Mouse (Mus musculus): ENCODE results near the gene Adsl.
"Not testable (repeated sequence)": the region's sequence is repeated elsewhere in the genome, so short reads cannot be mapped to it uniquely, and the experiment has no call there.

Gene Adsl

DNA sequence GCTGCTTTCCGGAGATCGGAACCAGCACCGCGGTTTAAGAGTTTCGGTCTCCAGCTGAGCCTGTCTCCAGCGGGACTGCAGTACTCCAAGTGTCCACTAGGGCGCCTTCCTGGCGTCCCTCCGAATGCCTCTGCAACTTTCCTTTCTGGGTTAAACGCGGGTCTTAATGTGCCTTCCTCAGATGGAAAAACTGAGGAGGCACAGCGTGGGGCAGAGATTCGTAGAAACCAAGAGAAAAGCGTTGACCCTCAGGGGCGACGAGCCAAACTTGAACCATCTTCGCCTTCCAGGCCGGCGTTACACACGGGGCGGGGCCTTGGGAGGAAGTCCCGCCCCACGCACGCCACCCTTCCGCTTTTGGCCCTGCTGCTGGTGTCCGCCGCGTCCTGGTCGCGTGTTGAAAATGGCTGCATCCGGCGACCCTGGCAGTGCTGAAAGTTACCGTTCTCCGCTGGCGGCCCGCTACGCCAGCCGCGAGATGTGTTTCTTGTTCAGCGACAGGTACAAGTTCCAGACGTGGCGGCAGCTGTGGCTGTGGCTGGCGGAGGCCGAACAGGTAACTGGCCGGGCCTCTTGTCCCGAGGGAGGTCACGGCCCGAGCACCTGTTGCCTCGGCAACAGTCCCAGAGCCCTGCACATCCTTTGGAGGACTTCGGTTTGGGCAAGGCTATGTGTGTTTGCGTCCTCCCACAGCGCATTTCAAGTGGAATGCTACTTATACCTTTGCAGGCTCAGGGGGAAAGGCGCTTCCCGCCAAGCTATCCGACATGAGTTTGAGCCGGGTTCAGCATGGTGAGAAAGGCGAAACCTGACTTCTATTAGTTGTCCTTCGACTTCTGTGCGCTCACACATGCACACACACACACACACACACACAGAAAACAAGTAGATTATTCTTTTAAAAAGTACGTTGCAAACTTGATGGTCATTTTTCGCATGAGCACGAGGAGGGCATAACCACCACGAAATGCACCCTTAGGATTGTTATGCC lies at the start of gene Adsl:
Adsl (plus strand) TSS at position 346 of the 991 bp plus-strand sequence.
- DNase-seq (ENCODE audit: low read depth, low spot score), result peak; percentile 88

DNA sequence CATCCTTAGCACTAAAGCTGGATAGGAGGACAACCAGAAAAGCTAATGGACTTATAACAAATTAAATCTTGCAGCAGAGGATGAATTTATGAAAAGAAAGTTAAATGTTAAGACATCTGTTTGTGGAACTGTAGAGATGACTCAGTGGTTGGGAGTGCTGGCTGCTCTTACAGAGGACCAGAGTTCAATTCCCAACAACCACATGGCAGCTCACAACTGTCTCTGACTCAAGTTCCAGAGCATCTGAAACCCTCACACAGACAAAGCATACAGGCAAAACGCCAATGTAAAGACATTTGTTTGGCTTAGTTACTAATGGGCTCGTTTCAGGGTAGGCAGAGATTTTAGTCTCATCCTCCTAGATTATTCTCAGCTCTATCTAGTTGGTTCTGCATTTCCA lies 48.5 kb upstream of the Adsl start:
- no peak for DNase-seq (ENCODE audit: low read depth, low spot score)

DNA sequence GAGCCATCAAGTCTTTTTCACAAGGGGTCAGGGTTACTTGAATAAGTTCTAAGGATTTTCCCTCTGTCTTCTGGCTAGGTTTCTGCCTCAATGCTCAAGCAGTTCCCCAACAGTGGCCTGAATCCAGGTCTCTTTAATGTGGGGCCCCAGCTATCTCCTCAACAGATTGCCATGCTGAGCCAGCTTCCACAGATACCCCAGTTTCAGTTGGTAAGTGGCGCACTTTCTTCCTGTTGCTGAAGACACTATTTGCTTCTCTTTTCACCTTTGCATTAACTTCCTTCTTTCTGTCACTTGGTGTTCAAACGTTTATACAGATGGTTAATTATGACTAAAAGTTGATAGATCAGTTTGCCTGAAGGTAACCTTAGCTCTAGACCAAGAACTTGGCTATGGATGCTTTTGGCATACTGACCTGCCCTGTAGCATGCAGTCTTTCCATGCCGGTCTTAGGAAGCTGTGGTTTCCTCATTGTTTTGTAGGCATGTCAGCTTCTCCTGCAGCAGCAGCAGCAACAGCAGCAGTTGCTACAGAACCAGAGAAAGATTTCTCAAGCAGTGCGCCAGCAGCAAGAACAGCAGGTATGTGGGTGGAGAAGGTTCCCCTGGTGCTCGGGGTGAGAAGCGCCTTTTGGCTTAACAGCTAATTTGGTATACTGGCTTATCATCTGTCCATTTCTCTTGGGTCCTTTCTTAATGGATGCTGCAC lies 46.3 kb upstream of the Adsl start:
- DNase-seq (ENCODE audit: low read depth, low spot score), result no peak

DNA sequence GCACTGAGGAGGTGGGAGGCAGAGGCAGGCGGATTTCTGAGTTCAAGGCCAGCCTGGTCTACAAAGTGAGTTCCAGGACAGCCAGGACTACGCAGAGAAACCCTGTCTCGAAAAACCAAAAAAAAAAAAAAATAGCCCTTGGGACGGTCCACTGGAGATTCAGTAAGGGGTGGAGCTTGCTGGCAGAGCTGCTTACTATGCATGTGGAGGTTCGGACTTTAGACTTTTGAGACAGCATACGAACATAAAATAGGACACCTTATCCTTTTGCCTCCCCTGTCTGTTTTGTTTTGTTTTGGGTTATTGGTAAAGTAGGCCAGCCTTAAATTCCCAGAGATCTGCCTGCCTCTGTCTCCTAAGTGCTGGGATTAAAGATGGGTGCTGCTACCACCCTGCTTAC lies 43.5 kb upstream of the Adsl start:
- not testable (repeated sequence) for DNase-seq (ENCODE audit: low read depth, low spot score)

DNA sequence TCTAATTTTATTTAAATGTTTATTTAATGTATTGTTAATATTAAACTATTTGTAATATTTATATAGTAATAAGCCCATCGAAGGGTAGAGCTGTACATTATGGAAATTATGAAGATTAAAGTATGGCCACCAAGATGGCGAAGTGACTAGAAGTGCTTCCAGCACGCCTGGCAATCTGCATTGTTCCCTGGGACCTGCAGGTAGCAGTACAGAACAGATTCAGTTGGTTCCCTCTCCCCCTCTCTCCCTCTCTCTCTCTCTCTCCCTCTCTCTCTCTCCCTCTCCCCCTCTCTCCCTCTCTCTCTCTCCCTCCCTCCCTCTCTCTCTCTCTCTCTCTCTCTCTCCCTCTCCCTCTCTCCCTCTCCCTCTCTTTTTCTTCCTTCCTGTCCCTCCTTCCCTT lies 38.1 kb upstream of the Adsl start:
- DNase-seq (ENCODE audit: low read depth, low spot score), result no peak

DNA sequence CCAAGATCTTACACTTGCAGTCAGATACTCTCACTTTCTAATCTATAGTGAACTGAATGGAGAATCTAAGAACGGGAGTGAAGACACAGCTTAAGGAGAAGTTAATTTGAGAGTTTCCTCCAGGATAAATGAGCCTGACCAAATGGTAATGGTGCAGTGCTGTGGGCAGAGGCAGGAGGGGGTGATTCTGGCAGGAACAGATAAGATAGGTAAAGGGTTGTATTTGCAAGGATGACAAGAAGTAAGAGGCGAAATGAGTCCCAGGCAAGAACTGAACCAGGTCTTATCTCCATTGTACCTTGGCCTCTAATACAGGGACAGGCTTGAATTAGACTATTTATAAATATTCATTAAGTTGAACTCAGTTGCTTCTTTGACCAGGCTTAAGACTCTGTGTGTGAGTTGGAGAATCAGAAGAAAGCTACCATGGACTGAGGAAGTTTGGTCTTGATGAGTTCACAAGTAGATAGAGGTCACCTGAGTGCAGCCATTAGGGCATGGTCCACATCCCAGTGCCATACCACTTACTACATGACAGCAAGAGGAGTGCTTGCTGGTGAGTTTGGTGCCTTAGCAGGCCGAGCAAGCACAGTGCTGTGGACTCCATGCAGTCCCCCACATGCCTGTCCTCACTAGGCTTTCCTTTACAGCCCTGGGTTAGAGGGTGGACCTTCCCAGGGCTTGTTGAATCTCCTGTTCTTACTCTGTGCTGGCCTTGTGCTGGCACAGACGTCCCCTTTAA lies 37.3 kb upstream of the Adsl start:
- DNase-seq (ENCODE audit: low read depth, low spot score), result no peak

DNA sequence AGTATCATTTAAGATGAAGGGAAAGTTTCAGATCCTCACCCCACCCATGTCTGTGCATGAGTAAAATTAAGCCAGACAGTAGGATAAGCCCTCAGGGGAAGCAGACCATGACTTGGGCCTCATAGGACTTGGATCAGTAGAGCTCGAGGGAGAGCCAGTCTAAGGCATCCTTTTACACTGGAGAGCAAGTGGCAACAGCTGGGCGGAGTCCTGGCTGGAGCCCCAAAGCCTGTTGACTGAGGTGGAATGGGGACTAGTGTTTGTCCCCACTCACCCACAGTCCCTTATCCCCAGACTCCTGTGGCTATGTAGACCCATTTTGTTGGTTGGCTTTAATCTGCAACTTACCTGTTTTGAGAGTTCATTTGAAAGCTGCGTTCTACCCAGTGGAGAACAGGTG lies 36.1 kb upstream of the Adsl start:
- no peak for DNase-seq (ENCODE audit: low read depth, low spot score)

DNA sequence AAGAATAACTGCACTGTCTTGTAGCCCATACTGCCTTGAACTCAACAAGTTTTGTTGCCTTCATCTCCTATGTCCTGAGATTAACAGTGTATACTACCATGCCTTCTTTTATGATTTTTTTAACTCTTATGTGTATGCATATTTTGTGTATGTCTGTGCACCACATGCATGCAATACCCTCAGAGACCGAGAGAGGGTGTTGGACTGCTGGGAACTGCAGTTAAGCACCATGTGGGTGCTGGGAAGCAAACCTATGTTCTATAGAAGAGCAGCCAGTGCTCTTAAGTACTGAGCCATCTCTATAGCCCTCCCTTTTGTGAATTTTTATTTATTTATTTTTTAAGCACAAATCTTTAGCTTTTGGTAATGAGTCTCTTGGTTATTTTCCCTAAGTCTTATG lies 34.5 kb upstream of the Adsl start:
- no peak for DNase-seq (ENCODE audit: low read depth, low spot score)

DNA sequence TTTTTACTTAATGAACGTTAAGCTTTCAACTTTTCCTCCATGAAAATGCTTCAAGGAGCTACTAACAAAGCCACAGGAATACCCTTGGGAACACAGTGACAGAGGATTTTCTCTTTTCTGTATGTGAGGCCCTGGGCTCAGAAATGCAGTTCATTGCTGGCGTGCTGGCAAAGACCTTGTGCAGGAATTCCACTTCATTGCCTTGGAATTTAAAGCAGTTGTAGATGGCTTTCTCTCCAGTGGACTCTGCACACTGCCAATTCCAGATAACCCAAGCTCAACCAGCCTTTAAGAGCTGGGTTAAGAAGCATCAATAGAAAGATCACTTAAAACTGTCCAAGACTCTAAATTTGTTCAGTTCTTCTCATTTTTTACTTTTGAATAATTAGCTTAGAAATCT lies 32.4 kb upstream of the Adsl start:
- no peak for DNase-seq (ENCODE audit: low read depth, low spot score)

DNA sequence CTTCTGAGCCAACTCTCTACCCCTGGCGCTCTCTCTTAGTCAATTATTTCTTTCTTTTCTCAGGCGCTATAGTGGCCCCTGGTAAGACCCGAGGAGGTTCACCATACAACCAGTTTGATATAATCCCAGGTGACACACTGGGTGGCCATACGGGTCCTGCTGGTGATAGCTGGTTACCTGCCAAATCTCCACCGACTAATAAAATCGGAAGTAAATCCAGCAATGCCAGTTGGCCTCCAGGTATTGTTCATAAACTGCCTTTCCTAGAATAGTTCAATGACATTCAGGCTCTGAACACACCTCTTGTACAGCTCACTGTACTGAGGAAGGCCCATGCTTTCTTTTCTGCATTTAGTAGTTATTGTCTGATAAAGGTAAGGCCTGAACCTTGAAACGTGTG lies 31.7 kb upstream of the Adsl start:
- no peak for DNase-seq (ENCODE audit: low read depth, low spot score)

DNA sequence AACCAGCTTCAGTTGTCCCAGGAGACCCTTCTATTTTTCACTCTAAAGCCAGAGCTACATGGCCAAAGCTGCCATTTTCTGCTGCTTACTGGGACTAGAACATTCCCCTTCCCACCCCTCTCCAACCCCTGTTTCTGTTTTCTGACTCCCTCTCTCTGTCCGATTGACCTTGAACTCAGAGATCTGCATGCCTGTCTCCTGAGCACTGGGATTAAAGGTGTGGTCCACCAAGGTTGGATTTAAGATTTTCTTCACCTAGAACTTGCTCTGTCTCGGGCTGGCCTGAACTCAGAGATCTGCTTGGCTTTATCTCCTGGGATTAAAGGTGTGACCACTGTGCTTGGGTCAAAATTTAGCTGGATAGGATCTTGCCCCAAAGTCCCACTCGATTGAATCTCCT lies 27.9 kb upstream of the Adsl start:
- DNase-seq (ENCODE audit: low read depth, low spot score), result no peak

DNA sequence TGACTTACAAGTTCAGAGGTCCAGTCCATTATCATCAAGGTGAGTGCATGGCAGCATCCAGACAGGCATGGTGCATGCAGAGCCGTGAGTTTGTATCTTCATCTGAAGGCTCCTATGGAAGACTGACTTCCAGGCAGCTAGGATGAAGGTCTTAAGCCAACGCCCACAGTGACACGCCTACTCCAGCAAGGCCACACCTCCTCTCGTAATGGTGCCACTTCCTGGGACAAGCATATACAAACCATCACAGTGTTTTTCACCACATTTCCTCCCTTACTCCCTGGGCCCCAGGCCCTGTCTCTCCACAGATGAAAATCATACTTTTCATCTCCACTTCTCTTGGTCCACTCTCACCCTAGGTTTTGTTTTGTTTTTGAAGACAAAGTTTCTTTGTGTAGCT lies 26.5 kb upstream of the Adsl start:
- no peak for DNase-seq (ENCODE audit: low read depth, low spot score)

DNA sequence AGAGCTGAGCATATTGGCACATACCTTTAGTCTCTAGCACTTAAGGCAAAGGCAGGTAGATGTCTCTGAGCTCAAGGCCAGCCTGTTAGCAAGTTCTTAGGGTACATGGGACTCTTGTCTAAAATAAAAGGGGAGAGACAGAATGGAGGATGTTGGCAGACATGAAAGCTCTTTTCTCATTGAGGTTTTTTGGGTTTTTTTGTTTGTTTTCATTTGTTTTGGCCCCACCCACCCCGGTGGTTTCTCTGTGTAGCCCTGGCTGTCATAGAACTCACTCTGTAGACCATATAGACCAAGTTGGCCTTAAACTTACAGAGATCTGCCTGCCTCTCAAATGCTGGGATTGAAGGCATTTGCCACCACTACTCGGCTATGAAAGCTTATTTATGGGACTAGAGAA lies 24.1 kb upstream of the Adsl start:
- DNase-seq (ENCODE audit: low read depth, low spot score), result no peak

DNA sequence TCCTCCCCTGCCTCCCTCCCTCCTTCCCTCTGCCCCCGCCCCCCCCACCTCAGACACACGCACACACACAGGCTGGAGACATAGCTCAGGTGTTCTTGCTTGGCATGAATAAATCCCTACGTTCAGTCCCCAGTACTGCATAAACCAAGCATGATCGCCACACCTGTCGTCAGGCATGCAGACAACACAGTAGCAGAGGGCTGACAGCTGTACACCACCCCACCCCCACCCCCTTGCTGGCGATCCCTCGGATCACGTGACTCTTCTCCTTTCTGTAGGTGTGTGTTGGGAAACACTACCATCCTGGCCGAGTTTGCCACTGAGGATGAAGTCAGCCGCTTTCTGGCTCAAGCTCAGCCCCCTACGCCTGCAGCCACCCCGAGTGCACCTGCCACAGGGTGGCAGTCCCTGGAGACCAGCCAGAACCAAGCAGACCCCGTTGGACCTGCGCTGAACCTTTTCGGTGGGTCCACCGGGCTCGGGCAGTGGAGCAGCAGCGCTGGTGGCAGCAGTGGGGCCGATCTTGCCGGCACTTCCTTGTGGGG lies 19.4 kb upstream of the Adsl start:
- DNase-seq (ENCODE audit: low read depth, low spot score), result no peak

DNA sequence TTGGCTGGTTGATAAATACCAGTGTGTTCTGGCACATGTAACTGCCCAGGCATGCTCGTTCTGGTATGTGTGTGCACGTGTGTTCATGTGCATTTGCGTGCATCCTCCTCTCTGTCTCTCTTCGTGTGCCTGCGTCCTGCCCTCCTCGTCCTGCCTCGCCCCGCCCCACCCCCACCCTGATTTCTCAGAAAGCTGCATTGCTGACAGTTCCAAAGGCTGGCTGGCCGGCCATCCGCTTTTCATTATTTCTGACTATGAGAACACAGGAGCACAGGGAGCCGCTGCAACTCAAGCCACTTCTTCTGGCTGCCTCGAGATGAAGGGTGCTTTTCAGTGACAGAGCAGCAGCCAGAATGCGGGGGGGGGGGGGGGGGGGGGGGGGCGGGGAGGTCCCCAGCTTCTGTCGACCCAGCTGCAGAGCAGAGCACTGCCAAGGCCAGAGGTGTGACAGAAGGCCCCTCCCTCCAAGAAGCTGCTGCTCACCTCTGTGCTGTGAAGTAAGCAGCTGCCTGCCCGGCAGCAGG lies 18.2 kb upstream of the Adsl start:
- no peak for DNase-seq (ENCODE audit: low read depth, low spot score)

DNA sequence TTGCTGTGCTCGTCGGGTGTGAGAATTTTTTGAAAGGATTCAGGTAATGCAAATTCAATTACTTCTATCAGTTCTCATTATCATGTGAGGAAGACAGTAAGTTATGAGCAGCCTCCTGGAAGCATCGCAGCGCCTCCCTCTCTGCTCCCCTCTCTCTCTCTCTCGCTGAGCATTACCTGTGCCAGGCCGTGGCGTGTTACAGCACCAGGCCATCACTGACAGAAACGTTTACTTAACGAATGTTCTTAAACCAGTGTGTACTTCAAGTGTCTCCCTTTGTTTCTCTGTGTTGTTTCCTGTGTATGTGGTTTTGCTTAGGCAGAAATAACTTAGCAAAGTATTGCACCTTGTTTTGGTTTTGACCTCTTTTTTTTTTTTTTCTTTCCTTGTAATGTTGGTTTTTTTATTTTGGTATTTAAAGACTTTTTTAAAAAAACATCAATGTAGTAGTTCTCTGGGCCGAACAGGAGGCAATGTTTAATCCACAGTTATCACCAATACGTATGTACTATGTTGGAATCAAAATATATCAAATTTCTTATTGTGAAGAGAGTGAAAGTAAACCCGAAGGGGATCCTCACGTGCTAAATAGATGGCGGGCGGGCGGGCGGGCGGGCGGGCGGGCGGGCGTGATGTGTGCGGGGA lies 17.5 kb upstream of the Adsl start:
- not testable (repeated sequence) for DNase-seq (ENCODE audit: low read depth, low spot score)

DNA sequence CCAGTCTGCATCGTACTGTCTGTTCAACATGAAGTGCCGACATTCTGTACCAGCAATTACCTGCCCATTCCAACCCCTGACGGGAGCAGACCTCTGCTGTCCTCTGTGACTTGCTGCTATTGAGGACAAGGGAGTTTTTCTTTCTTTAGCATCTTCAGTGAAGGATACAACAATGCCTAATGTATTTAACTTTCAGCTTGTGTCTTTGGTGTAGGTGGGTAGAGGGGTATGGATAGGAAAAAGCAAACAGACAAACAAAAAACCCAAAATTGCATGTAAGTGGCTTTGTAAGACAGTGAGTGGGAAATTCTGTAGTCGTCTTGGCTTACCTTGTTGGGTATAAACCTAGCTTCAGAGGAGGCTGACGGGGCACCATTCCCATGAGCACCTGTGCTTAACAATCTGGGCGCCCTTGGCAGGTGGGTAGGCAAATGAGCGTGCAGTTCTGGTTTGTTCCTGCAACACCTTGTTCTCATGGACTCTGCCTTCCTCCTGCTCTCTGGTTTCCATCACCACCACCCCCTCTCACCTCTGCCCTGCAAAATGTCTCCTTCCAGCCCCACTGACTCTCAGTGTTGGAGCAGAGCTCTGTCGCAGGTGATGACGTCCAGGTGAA lies 16.8 kb upstream of the Adsl start:
- DNase-seq (ENCODE audit: low read depth, low spot score), result no peak

DNA sequence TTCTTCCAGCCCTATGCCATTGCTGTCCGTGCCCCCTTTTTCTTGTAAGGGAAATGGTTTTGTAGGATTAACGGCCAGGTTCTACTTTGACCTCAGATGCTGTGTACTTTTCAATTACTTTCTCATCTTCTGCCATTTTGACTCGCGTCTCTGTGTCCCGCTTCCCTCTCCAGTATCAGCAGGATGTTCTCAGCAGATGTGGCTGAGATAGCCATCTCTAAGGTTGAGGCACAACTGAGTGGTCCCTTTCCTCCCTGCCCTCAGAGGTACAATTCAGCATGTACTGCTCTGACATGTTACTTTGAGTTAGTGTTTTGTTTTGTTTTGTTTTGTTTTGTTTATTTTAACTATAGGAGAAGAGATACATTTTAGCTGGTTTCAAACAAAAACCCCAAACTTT lies 13.4 kb upstream of the Adsl start:
- DNase-seq (ENCODE audit: low read depth, low spot score), result no peak

DNA sequence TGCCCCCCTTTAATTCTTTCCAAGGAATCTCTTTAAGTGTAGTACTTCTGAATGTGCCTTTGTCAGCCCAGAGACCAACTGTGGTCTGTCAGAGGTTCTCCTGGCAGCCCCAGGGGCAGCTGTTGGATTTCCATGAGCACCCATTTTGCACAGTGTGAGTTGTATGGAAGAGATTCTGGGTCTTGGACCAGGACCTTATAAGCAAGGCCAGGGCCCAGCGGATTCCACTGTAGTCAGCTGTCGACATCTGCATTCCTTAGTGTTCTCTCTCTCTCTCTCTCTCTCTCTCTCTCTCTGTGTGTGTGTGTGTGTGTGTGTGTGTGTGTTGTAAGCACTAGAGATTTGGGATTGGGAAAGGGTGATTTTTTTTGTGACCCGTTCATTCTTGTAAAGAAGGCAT lies 11.6 kb upstream of the Adsl start:
- DNase-seq (ENCODE audit: low read depth, low spot score), result no peak

DNA sequence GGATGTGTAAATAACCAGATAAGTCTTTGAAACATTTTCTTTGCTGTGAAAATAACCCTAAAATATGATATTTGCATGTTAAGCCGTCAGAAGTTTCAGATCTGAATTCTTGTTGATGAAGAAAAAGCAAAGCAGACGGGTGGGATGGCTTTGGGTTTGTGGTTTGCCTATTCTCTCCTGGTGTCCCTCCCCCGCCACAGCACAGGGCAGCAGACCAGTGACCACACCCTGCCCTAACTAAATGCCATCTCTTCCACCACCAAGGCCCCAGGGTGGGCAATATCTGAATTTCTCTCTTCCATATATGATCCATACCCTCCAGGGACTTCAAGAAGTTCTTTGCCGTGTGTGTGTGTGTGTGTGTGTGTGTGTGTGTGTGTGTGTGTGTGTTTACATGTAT lies 9.7 kb upstream of the Adsl start:
- no peak for DNase-seq (ENCODE audit: low read depth, low spot score)

DNA sequence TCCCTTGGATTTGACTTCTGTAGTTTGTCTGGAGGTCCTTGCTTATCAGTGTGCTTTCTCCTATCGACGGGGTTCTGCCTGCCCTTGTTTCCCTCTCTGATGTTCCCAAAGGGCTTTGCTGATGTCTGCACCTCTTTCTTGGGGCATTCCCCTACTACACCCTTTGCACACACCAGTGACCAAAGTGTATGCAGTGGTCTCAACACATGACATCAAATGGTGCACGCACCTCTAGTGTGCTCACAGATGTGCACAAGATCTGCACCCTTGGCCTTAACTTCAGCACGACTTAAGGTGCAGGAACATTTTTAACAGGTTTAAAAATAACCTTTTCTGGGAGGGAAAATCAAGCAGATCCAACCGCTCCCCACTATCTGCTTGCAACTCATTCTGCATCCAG lies 8.9 kb upstream of the Adsl start:
- DNase-seq (ENCODE audit: low read depth, low spot score), result no peak
